Mouse (Mus musculus) midbrain, embryonic 16.5 days (tissue): ENCODE data around the gene Fhit. TPM values are rescaled to one million over a fixed set of nuclear protein-coding genes. Genes with fewer than 3 reads are reported as not detected.
A peak's percentile ranks its signal among the peaks of the same experiment; 100 is the strongest.

ENCODE experiments used
- ATAC-seq: fragments of 200-750 bp; cut with Nextera tagmentation; 2 replicates; pipeline ENCODE4 v1.8.0; 2017; ENCODE audit warnings: moderate TSS enrichment
- H3K27ac ChIP-seq: fragments of 300-500 bp; sonication (generic); 2 replicates; pipeline ENCODE4 v1.5.1; 2014; ENCODE audit warnings: mild to moderate bottlenecking, low read length, mixed read lengths
- H3K27me3 ChIP-seq: fragments of 300-500 bp; sonication (generic); 2 replicates; pipeline ENCODE4 v1.6.1; 2014; ENCODE audit warnings: low read depth, low read length, mixed read lengths; ENCODE audit not compliant: control insufficient read depth, insufficient read depth
- H3K36me3 ChIP-seq: fragments of 300-500 bp; sonication (generic); 2 replicates; pipeline ENCODE4 v1.6.1; 2014; ENCODE audit warnings: mild to moderate bottlenecking, low read length, moderate library complexity, mixed read lengths; ENCODE audit not compliant: control insufficient read depth, insufficient read depth
- H3K4me1 ChIP-seq: fragments of 300-500 bp; sonication (generic); 2 replicates; pipeline ENCODE4 v1.6.1; 2014; ENCODE audit warnings: mild to moderate bottlenecking, low read length, mixed read lengths; ENCODE audit not compliant: control insufficient read depth, insufficient read depth
- H3K4me2 ChIP-seq: fragments of 300-500 bp; sonication (generic); 2 replicates; pipeline ENCODE4 v1.6.1; 2014; ENCODE audit warnings: mild to moderate bottlenecking, low read length, mixed read lengths
- H3K4me3 ChIP-seq: fragments of 300-500 bp; sonication (generic); 2 replicates; pipeline ENCODE4 v1.5.1; 2014; ENCODE audit warnings: low read depth, mild to moderate bottlenecking, low read length, moderate library complexity, mixed read lengths
- H3K9ac ChIP-seq: fragments of 300-500 bp; sonication (generic); 2 replicates; pipeline ENCODE4 v1.6.1; 2014; ENCODE audit warnings: low read depth, low read length, mixed read lengths
- H3K9me3 ChIP-seq: fragments of 300-500 bp; sonication (generic); replicated peaks from 2 replicates; pipeline ENCODE4 v1.6.1; 2014; ENCODE audit warnings: mild to moderate bottlenecking, low read length, mixed read lengths; ENCODE audit not compliant: control insufficient read depth, poor library complexity, severe bottlenecking
- WGBS: fragments of 180-500 bp; shearing (Covaris S2); extraction: QIAGEN DNeasy Blood & Tissue Kit; methylation state at CpG from one replicate; pipeline ENCODE4 v1.1.7; 2014; 5-methylcytosine and 5-hydroxymethylcytosine counted together
- polyA plus RNA-seq: library from polyadenylated mRNA; unstranded; fragments of >200 nt; fragmentation: Nextera tagmentation; extraction: Ambion mirVana; gene quantifications from 2 replicates; pipeline ENCODE4 v1.2.1, GENCODE M21; 2015

Fhit gene
- polyA plus RNA-seq, 1 experiment from 2014 or later: 8.5 TPM

DNA sequence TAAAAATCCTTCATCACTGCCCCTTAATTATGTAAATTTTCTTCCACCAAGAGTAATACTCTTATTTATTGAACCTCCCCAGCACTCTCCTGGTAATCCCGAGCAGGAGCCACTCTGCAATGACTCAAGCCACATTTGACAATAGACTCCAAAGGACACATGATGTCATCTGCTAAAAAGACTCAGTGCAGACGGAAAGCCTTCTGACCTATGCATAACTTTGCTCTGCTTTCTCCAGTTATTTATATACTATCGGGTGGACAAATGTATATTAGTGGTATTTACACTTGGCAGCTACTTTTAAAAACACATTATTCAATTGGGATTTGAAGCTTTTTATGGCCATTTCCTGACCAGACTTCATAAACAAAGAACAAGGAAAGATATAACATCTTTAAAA is 304.2 kb downstream of the Fhit start:
- H3K4me3 ChIP-seq: no peak overlapping the region
- WGBS: 74% methylated on average over 3 of the region's 3 CpGs
- no peaks in the 10 kb centered on the region for H3K9me3 ChIP-seq
- no peak overlapping the region for H3K9ac ChIP-seq
- H3K27ac ChIP-seq: no peak overlapping the region
- H3K4me2 ChIP-seq: no peak overlapping the region
- H3K36me3 ChIP-seq: no peaks in the 10 kb centered on the region
- no peaks in the 10 kb centered on the region for H3K27me3 ChIP-seq
- no peak for ATAC-seq
- H3K4me1 ChIP-seq: no peaks in the 10 kb centered on the region

DNA sequence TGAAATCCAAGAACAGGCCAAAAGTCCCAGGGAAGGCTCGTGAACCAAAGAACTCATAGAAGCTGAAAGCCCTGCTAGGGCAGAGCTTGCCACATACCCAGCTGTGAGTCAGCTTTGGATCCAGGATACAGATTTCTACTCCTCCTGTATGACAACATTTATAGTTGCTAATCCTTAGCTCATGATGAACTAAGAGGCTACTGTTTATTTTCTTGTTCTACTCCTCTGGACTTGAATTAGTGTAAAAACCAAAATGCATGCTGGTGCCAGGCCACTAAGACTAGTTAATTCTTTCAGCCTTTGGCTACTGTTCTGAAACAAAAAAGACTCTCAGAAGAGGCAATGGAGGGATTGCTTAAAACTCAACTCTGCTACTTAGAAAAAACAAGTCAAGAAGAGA is 309.9 kb downstream of the Fhit start:
- ATAC-seq: no peak
- H3K4me1 ChIP-seq: no peaks in the 10 kb centered on the region
- H3K4me2 ChIP-seq: no peak overlapping the region

DNA sequence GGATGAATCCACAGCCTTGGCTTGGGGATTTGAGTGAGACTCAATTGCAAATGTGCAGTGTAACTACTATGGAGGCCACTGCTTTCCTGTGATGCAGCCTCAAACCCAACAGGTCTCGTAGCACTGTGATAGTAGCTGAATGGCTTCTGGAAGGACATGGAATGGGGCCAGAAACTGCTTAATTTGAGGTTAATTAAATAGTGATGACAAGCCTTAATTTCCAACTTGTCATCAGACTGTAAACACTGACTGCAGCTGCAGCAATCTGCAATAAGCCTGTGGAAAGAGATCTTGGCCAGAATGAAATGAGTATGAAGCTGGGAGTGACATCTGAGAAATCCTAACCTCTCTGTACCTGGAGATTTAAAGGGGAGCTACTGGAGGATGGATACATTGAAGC is 325.8 kb downstream of the Fhit start:
- H3K4me3 ChIP-seq: no peak overlapping the region
- H3K9ac ChIP-seq: no peak overlapping the region
- ATAC-seq: no peak
- WGBS: 74% methylated on average over 1 of the region's 1 CpGs
- H3K27ac ChIP-seq: no peak overlapping the region
- no peaks in the 10 kb centered on the region for H3K27me3 ChIP-seq
- no peaks in the 10 kb centered on the region for H3K4me1 ChIP-seq
- no peaks in the 10 kb centered on the region for H3K9me3 ChIP-seq
- no peak overlapping the region for H3K4me2 ChIP-seq
- H3K36me3 ChIP-seq: no peaks in the 10 kb centered on the region

More for the DNA sequence above, 309.9 kb downstream of the Fhit start:
- H3K36me3 ChIP-seq: no peaks in the 10 kb centered on the region
- H3K9me3 ChIP-seq: no peaks in the 10 kb centered on the region
- WGBS: 100% methylated on average over 1 of the region's 1 CpGs
- no peak overlapping the region for H3K27ac ChIP-seq
- no peaks in the 10 kb centered on the region for H3K27me3 ChIP-seq
- H3K9ac ChIP-seq: no peak overlapping the region
- H3K4me3 ChIP-seq: no peak overlapping the region

DNA sequence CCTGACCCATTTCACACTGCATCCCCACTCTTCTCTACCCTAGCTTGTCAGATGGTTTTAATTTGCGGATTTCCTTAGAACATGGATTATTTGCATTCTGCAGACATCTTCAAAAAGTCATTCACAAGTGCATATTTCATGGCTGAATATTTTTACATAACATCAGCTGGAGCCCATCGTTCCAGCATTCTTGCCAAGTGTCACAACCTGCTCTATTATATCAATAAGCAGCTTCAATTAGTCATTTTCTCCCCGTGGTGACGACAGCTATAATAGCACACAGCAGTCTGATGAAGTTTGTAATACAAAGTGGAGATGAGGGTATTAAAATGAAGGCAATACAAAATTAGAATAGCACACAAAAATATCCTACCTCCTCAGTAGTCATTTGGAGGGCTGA is 337.0 kb downstream of the Fhit start:
- 40% methylated on average over 4 of the region's 4 CpGs for whole genome bisulfite sequencing
- Histone ChIP-seq H3K27me3 (no peaks in the 10 kb centered on the region), H3K36me3 (no peaks in the 10 kb centered on the region), H3K9me3 (no peaks in the 10 kb centered on the region), H3K4me2 (no peak overlapping the region), H3K27ac (no peak overlapping the region), H3K9ac (no peak overlapping the region), H3K4me3 (no peak overlapping the region), H3K4me1 (no peaks in the 10 kb centered on the region)
- ATAC-seq: no peak

DNA sequence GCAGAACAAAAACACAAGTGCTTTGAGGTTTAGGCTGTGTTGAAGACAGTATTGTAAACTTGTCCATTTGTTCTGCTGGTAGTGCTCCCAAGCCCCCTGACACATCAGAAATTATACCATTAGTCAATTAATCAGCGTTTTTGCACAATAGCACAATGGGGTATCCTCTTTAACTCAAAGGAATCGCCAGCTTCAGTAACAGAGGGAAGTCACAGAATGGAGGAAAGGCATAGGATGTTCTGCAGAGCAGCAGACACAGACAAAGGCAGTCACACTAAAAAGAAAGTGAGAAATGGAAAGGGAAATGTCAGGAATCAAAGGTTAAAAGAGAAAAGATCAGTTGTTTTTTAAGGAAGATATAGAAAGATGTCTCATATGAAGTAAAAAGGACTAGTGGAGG is 348.3 kb downstream of the Fhit start:
- no peak overlapping the region for H3K4me2 ChIP-seq
- ATAC-seq: no peak
- 4% methylated on average over 2 of the region's 2 CpGs for WGBS

DNA sequence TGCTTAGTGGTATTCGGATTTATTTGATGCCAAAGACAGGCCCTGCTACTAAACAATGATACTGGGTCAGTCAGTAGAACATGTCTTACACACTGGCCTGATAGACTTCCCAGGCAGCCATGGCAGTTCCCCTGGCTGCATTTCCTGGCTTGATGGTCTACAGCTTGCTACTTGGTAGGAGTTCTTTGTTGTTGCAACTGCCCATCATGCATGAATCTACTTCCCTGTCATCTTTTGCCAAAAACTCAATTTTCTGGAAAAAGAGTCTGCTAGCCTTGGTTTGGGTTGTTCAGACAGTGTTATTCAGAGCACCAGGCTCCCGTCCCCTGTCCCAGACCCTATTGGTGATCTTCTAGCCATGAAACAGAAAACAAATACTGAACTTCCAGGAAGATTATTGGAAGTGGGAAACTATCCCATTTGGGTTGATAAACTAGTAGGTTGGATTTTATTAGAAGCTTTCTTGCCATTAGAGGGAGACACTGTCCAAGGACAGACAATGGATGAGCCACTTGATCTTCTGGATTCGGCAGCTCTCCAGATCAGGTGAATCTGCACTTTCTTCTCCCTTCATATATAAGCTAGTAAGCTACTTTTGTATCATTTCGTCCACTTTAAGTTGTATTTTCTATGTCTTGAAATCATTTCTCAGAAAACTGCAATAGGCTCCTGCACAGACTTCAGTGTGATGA is 363.2 kb downstream of the Fhit start:
- WGBS: 76% methylated on average over 4 of the region's 4 CpGs
- Histone ChIP-seq H3K9ac (no peak overlapping the region), H3K27ac (no peak overlapping the region), H3K4me3 (no peak overlapping the region), H3K27me3 (no peaks in the 10 kb centered on the region), H3K4me2 (no peak overlapping the region), H3K36me3 (no peaks in the 10 kb centered on the region), H3K4me1 (no peaks in the 10 kb centered on the region), H3K9me3 (no peaks in the 10 kb centered on the region)
- no peak for ATAC-seq

More for the DNA sequence above, 348.3 kb downstream of the Fhit start:
- no peaks in the 10 kb centered on the region for H3K27me3 ChIP-seq
- H3K4me3 ChIP-seq: no peak overlapping the region
- peak overlapping the region; percentile 8; the same call in 1 of the 2 replicates for H3K27ac ChIP-seq
- peaks cover 2% of the 10 kb centered on the region; the same call in 1 of the 2 replicates for H3K4me1 ChIP-seq
- no peaks in the 10 kb centered on the region for H3K9me3 ChIP-seq
- no peaks in the 10 kb centered on the region for H3K36me3 ChIP-seq
- H3K9ac ChIP-seq: no peak overlapping the region

DNA sequence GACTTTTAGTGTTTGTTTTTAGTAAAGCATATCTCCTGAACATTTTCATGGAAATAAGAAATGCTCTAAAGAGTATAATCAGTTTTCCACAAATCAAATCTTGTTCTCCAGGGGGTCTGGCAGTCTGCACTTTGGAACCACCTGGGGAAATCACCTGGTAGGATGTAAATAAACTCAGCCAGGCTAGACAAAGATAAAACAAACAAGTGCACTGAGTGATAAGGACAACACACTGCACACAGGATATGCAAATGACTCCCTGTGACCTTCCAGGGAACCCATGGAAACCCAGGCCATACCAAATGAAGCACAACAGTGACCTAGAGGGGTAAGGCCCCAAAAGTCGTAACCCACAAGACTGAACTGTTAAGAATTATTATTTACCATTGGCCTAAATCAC is 364.2 kb downstream of the Fhit start:
- 96% methylated on average over 1 of the region's 1 CpGs for WGBS

DNA sequence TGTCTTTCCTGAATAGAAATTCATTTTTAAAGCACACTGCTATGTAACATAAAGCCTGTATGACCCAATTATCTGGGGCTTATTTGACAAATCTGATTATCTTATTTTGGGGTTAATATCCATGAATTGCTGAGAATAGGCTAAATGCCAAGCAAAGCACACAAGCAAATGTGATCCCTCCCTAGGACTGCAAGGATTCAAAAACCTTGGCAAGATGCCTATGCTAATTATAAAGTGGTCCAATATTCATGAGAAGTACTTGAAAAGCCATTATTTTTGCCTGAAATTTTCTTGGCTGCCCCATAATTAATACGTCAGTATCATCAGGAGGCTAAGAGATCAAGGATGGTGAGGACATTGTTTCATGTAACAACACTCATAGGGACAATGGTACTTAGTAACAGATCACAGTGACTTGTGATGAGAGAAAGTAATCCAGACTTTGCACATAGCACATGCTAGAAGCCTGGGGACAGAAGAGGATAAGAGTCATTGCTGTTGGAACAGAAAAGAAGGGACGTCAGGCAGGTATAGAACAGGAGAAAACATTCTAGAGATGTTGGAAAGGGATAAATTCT is 366.2 kb downstream of the Fhit start:
- Histone ChIP-seq H3K27ac (no peak overlapping the region), H3K4me2 (no peak overlapping the region), H3K4me3 (no peak overlapping the region), H3K4me1 (no peaks in the 10 kb centered on the region), H3K9me3 (no peaks in the 10 kb centered on the region), H3K9ac (no peak overlapping the region), H3K27me3 (no peaks in the 10 kb centered on the region), H3K36me3 (no peaks in the 10 kb centered on the region)
- ATAC-seq: peak; percentile 54
- WGBS: 37% methylated on average over 2 of the region's 2 CpGs

More for the DNA sequence above, 364.2 kb downstream of the Fhit start:
- Histone ChIP-seq H3K36me3 (no peaks in the 10 kb centered on the region), H3K4me2 (no peak overlapping the region), H3K9me3 (no peaks in the 10 kb centered on the region), H3K9ac (no peak overlapping the region), H3K4me3 (no peak overlapping the region), H3K27ac (no peak overlapping the region), H3K4me1 (no peaks in the 10 kb centered on the region), H3K27me3 (no peaks in the 10 kb centered on the region)
- no peak for ATAC-seq

DNA sequence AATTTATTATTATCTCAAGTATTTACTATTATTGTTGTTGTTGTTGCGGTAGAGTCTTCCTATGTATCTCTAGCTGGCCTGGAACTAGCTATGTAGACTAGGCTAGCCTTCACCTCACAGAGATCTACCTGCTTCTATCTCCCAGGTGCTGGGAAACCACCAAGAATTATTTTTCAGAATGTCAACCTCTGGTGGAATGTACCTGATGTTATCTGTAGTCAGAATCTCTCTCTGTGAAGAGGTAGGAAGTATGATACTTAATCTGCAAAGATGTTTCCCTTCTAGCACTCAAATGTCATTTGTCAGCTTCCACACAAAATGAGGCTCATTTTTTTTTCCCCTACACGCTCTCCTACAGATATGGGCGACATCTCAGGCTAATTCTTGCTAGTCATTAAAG is 377.9 kb downstream of the Fhit start:
- Histone ChIP-seq H3K4me2 (no peak overlapping the region), H3K36me3 (no peaks in the 10 kb centered on the region), H3K9me3 (no peaks in the 10 kb centered on the region), H3K4me3 (no peak overlapping the region), H3K27me3 (no peaks in the 10 kb centered on the region), H3K4me1 (no peaks in the 10 kb centered on the region), H3K27ac (no peak overlapping the region), H3K9ac (no peak overlapping the region)
- 98% methylated on average over 3 of the region's 3 CpGs for WGBS
- no peak for ATAC-seq
